Mouse (Mus musculus): ENCODE measurements around the gene Zbtb7a.

- TF ChIP-seq CTCF (IDR thresholded peaks at IDR 0.05; ENCODE audit: low read depth, low read length), result no peak
- TF ChIP-seq POLR2AphosphoS5 (IDR thresholded peaks at IDR 0.05; ENCODE audit: insufficient replicate concordance, low read depth, low read length), result no peak
- TF ChIP-seq TAL1 (conservative IDR thresholded peaks at IDR 0.05; ENCODE audit: low read depth, low read length), result no peak
Observed at GRCm38 (mm10) chr10:81136706-81137231, 1.7 kb downstream of the Zbtb7a start.

Data from G1E (cell line).